Mouse (Mus musculus): ENCODE measurements around the gene Sec14l3.

GRCm38 (mm10) chr11:4104989-4105388 lies 40.3 kb downstream of the Sec14l3 start:
- TF ChIP-seq ZNF384 (IDR thresholded peaks at IDR 0.05; ENCODE audit: low read depth, low read length) (no peak), CTCF (IDR thresholded peaks at IDR 0.05 in 2 of 3, conservative IDR thresholded peaks at IDR 0.05 in 1 of 3; ENCODE audit: control insufficient read depth in 1 of 3, insufficient read depth in 1 of 3, low read depth in 2 of 3, low read length in 3 of 3, poor library complexity in 1 of 3, severe bottlenecking in 1 of 3) (no peak), MXI1 (IDR thresholded peaks at IDR 0.05; ENCODE audit: low read depth, low read length) (no peak), NRF1 (IDR thresholded peaks at IDR 0.05; ENCODE audit: insufficient read depth, low read depth, low read length, poor library complexity, severe bottlenecking) (no peak), MAFK (IDR thresholded peaks at IDR 0.05; ENCODE audit: borderline replicate concordance, low read depth, low read length) (no peak), SIN3A (IDR thresholded peaks at IDR 0.05; ENCODE audit: low read length) (no peak), POLR2A (IDR thresholded peaks at IDR 0.05; ENCODE audit: control insufficient read depth in 1 of 2, insufficient read depth in 1 of 2, low read depth in 1 of 2, low read length in 2 of 2, poor library complexity in 1 of 2) (no peak), RAD21 (IDR thresholded peaks at IDR 0.05; ENCODE audit: low read depth, low read length) (no peak), ELF1 (IDR thresholded peaks at IDR 0.05; ENCODE audit: low read depth, low read length) (no peak), EP300 (IDR thresholded peaks at IDR 0.05; ENCODE audit: low read depth in 1 of 2, low read length in 2 of 2) (no peak), KAT2A (conservative IDR thresholded peaks at IDR 0.05; ENCODE audit: low read depth, low read length) (no peak), TAL1 (IDR thresholded peaks at IDR 0.05; ENCODE audit: low read length) (no peak), GABPA (IDR thresholded peaks at IDR 0.05; ENCODE audit: low read depth, low read length) (no peak)
